Mouse (Mus musculus) midbrain, postnatal 0 days (tissue): ENCODE results near the gene Ap3d1. TPM values are rescaled to one million over a fixed set of nuclear protein-coding genes. Genes with fewer than 3 reads are reported as not detected.
A peak's percentile ranks its signal among the peaks of the same experiment; 100 is the strongest.

Source experiments
- ATAC-seq: fragments of 200-750 bp; cut with Nextera tagmentation; 2 replicates; pipeline ENCODE4 v1.8.0; 2017; ENCODE audit warnings: moderate number of reproducible peaks, mild to moderate bottlenecking, moderate TSS enrichment, moderate library complexity; ENCODE audit not compliant: low FRiP score
- DNase-seq: peaks from one replicate; pipeline ENCODE4 v3.0.0-alpha.2; 2015; ENCODE audit warnings: low spot score
- H3K27ac ChIP-seq: fragments of 300-500 bp; sonication (generic); 2 replicates; pipeline ENCODE4 v1.5.1; 2014; ENCODE audit warnings: low read depth, mild to moderate bottlenecking, low read length, mixed read lengths
- H3K27me3 ChIP-seq: fragments of 300-500 bp; sonication (generic); 2 replicates; pipeline ENCODE4 v1.6.1; 2014; ENCODE audit warnings: low read length, control low read depth, mixed read lengths; ENCODE audit not compliant: insufficient read depth
- H3K36me3 ChIP-seq: fragments of 300-500 bp; sonication (generic); 2 replicates; pipeline ENCODE4 v1.6.1; 2014; ENCODE audit warnings: low read length, control low read depth, mixed read lengths; ENCODE audit not compliant: insufficient read depth
- H3K4me1 ChIP-seq: fragments of 300-500 bp; sonication (generic); 2 replicates; pipeline ENCODE4 v1.6.1; 2014; ENCODE audit warnings: mild to moderate bottlenecking, control low read depth, antibody characterized with exemption, low read length, mixed read lengths; ENCODE audit not compliant: insufficient read depth
- H3K4me2 ChIP-seq: fragments of 300-500 bp; sonication (generic); 2 replicates; pipeline ENCODE4 v1.6.1; 2014; ENCODE audit warnings: low read depth, mild to moderate bottlenecking, low read length, mixed read lengths; ENCODE audit not compliant: poor library complexity, severe bottlenecking
- H3K4me3 ChIP-seq: fragments of 300-500 bp; sonication (generic); 2 replicates; pipeline ENCODE4 v1.5.1; 2014; ENCODE audit warnings: low read depth, mild to moderate bottlenecking, low read length, moderate library complexity
- H3K9ac ChIP-seq: fragments of 300-500 bp; sonication (generic); replicated peaks from 2 replicates; pipeline ENCODE4 v1.6.1; 2014; ENCODE audit warnings: mild to moderate bottlenecking, low read length, moderate library complexity, mixed read lengths; ENCODE audit not compliant: poor library complexity, severe bottlenecking
- H3K9me3 ChIP-seq: fragments of 300-500 bp; sonication (generic); 2 replicates; pipeline ENCODE4 v1.6.1; 2016; ENCODE audit warnings: low read length, control low read depth
- CTCF ChIP-seq: IDR thresholded peaks from 2 replicates; pipeline ENCODE4 v1.5.1; 2016; ENCODE audit warnings: antibody characterized with exemption, mild to moderate bottlenecking
- WGBS: fragments of 180-500 bp; shearing (Covaris S2); extraction: QIAGEN DNeasy Blood & Tissue Kit; methylation state at CpG from one replicate; pipeline ENCODE4 v1.1.7; 2014; 5-methylcytosine and 5-hydroxymethylcytosine counted together
- polyA plus RNA-seq: library from polyadenylated mRNA; unstranded; fragments of >200 nt; fragmentation: Nextera tagmentation; extraction: Ambion mirVana; gene quantifications from 2 replicates; pipeline ENCODE4 v1.2.1, GENCODE M21; 2015
- total RNA-seq: library from RNA; depleted of rRNA; stranded (reverse); fragments of >200 nt; gene quantifications from 2 replicates; pipeline ENCODE4 v1.2.3, GENCODE M21; 2014

The Ap3d1 gene
- total and polyA plus RNA-seq, 2 experiments from 2014 or later = 105 to 183 TPM

DNA sequence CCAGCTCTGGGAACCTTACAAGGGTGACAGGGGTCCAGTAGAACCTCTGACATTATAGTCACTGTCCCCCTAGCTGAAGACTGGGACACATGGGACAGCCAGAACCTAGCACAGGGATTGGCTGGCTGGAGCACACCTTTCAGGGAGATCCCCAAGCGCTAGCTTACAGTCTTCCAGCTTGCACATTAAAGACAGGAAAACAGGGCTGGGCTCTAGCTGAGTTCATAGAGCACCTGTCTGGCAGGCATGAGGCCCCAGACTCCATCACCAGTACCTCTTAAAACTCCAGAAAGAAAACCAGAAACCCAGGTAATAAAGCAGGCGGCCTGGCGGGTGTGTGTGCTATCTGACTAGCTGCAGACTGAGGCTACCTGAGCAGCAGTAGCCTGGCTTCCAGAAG lies 68.4 kb downstream of the Ap3d1 start:
- Histone ChIP-seq H3K27me3 (no peaks in the 10 kb centered on the region), H3K4me3 (no peak overlapping the region), H3K4me2 (peak overlapping the region; percentile 88), H3K27ac (no peak overlapping the region), H3K9ac (peak overlapping the region; percentile 98; the same call in 1 of the 2 replicates), H3K9me3 (no peaks in the 10 kb centered on the region), H3K4me1 (peaks cover 22% of the 10 kb centered on the region), H3K36me3 (peaks cover 38% of the 10 kb centered on the region)
- DNase-seq (no peak), ATAC-seq (no peak)
- WGBS = 94% methylated on average over 3 of the region's 3 CpGs
- no peak for TF ChIP-seq CTCF

DNA sequence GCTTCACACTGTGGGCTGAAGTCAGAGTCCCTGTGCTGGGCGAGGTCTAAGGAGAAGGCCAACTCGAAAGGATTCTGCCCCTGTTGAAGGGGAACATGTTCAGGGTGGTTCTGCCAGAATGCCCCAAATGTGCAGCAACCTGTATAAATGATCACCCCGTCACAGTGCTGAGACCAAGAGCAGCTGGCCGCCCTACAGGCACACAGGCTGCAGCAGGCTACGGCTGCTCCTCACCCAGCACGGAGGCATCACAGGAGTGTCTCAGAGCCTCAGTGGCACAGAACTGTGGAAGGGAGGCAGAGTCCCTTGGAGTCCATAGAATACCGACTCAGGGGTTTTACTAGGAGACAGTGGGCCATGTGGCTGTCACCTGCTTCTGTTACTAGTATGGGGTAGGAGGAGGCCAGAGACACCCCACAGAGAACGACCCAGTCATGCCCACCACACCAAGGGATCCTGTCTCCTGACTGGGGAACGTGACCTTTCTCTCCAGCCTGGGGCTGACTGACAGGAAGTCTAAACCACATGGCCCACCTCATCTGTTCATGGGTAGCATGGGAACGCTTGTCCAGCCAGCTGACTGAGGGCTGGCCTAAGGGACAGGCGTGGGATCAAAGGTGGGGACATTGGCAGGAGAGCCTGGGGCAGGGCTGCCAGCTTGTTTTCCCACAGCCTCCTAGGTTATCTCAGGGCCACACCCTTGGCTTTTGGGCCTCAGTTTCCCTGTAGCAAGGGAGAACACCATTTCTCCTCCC lies 70.0 kb downstream of the Ap3d1 start:
- ATAC-seq = no peak
- H3K4me1 ChIP-seq = peaks cover 16% of the 10 kb centered on the region
- TF ChIP-seq CTCF = no peak

GRCm38 (mm10) chr10:80671251-80671650 lies 70.8 kb downstream of the Ap3d1 start:
- WGBS = 91% methylated on average over 4 of the region's 4 CpGs
- TF ChIP-seq CTCF = no peak
- Histone ChIP-seq H3K9me3 (no peaks in the 10 kb centered on the region), H3K4me2 (no peak overlapping the region), H3K4me3 (no peak overlapping the region), H3K27me3 (no peaks in the 10 kb centered on the region), H3K4me1 (peaks cover 16% of the 10 kb centered on the region), H3K27ac (no peak overlapping the region), H3K36me3 (peaks cover 61% of the 10 kb centered on the region), H3K9ac (no peak overlapping the region)
- no peak for ATAC-seq
- no peak for DNase-seq

More for the DNA sequence above, 70.0 kb downstream of the Ap3d1 start:
- Histone ChIP-seq H3K27ac (no peak overlapping the region), H3K36me3 (peaks cover 53% of the 10 kb centered on the region), H3K4me3 (no peak overlapping the region), H3K9me3 (no peaks in the 10 kb centered on the region), H3K9ac (0 out of 2 replicates have a peak overlapping the region, but pooled peaks have one; percentile 4), H3K4me2 (no peak overlapping the region), H3K27me3 (no peaks in the 10 kb centered on the region)
- WGBS = 85% methylated on average over 11 of the region's 11 CpGs
- DNase-seq = no peak

DNA sequence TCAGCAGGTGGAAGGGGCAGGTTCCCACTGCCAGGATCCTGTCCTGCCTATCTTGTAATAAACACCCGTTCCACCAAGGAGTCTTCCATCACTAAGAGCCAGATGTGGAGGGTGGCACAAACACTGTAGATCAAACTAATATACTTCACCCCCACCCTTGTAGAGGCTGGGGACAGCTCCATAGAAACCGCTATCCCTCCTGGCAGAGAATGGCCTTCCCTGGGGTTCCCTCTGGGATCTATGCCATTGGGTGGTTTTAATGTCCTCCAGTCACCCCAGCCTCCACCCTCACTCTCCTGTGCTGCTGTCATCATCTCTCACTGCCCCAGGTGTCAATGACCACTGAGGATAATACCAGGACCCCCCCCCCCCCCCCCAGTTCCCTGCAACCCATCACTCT lies 71.5 kb downstream of the Ap3d1 start:
- H3K27ac ChIP-seq = no peak overlapping the region
- H3K9ac ChIP-seq = no peak overlapping the region
- H3K4me2 ChIP-seq = no peak overlapping the region
- no peak for ATAC-seq
- no peak for DNase-seq
- no peaks in the 10 kb centered on the region for H3K9me3 ChIP-seq
- H3K27me3 ChIP-seq = no peaks in the 10 kb centered on the region
- peaks cover 16% of the 10 kb centered on the region for H3K4me1 ChIP-seq
- H3K4me3 ChIP-seq = no peak overlapping the region
- no peak for TF ChIP-seq CTCF
- WGBS = 86% methylated on average over 2 of the region's 2 CpGs
- peaks cover 66% of the 10 kb centered on the region for H3K36me3 ChIP-seq

GRCm38 (mm10) chr10:80669737-80670485 lies 72.2 kb downstream of the Ap3d1 start:
- Histone ChIP-seq H3K9me3 (no peaks in the 10 kb centered on the region), H3K27ac (no peak overlapping the region), H3K9ac (no peak overlapping the region), H3K4me2 (no peak overlapping the region), H3K4me3 (no peak overlapping the region), H3K36me3 (peaks cover 66% of the 10 kb centered on the region), H3K27me3 (no peaks in the 10 kb centered on the region), H3K4me1 (peaks cover 13% of the 10 kb centered on the region)
- 98% methylated on average over 7 of the region's 7 CpGs for WGBS
- DNase-seq (peak; percentile 47), ATAC-seq (no peak)
- TF ChIP-seq CTCF = no peak

DNA sequence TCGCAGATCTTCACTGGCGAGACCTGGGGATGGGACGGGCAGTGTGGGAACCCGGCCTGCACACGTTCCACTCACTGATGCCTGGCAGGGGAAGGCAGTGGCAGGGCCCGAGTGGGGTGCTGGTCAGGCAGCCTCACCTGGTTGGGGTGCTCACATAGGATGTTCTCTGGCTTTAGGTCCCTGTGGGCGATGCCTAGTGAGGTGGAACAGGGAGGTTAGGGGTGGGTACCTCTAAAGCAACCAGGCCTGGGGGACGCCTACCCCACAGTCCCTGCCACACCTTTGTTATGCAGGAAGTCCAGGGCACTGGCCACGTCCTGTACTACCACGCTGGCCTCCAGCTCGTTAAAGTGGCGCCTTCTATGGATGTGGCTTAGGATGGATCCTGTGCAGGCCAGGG lies 73.0 kb downstream of the Ap3d1 start:
- DNase-seq = no peak
- H3K4me2 ChIP-seq = no peak overlapping the region
- no peak overlapping the region for H3K4me3 ChIP-seq
- H3K27me3 ChIP-seq = no peaks in the 10 kb centered on the region
- no peak overlapping the region for H3K9ac ChIP-seq
- H3K27ac ChIP-seq = no peak overlapping the region
- no peak for TF ChIP-seq CTCF
- no peaks in the 10 kb centered on the region for H3K9me3 ChIP-seq
- H3K36me3 ChIP-seq = peaks cover 66% of the 10 kb centered on the region
- peaks cover 4% of the 10 kb centered on the region for H3K4me1 ChIP-seq
- WGBS = 91% methylated on average over 12 of the region's 12 CpGs
- ATAC-seq = no peak
